Mouse (Mus musculus): Measurements from ENCODE around the gene Tppp3.

Tppp3 gene

DNA sequence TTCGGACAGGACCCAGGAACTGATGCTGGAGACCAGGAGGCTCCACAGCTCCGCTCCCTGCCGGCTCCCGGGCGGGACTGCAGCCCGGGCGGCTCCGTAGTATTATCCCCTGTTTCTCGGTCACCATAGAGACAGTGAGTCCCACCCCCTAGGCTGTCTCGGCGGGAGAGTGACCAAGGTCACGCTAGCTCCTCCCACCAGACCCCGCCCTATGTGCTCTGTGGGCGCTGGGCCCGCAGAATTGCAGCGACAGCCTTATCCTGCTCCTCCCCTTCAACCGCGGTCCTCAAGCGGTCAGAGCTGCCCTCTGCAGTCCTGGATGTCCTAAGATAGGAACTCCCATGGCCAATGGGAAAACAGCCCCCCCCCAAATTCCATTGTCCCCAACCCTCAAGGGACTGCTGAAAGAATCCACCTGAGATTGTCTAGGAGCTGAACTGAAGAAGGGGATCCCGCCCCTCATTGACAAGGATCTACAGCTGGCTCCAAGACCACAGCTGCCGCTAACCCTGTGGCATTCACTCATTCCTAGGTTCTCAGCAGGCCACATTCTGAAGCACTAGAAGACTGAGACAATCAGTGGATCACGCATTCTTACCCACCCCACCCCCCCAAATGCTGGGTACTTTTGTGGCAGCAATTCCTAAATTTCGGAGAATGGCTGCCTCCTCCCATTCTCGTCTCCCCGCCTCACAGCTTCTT, at the start of gene Tppp3:
Gene Tppp3, minus strand, starts transcription at position 213 of the 702 bp plus-strand sequence.
- peak; percentile 17 to 30 for DNase-seq

DNA sequence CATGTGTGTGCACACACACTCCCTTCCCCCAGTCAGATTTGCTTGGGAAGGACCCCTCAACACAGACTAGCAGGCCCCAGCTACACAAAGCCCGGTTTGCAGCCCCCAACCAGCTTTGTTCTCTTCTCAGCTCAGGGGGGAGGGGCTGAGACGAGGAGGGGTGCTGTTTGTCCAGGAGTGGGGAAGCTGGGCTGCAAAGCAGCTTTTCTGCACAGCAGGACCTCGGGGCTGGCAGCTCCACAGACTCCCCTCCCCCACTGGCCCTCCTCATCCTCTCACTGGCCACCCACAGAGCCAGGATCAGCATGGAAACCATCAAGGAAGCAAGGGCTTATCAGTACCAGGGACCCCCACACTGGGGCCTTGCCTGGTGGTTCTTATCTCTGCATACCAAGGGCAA, 49.7 kb upstream of the Tppp3 start:
- no peak for DNase-seq

DNA sequence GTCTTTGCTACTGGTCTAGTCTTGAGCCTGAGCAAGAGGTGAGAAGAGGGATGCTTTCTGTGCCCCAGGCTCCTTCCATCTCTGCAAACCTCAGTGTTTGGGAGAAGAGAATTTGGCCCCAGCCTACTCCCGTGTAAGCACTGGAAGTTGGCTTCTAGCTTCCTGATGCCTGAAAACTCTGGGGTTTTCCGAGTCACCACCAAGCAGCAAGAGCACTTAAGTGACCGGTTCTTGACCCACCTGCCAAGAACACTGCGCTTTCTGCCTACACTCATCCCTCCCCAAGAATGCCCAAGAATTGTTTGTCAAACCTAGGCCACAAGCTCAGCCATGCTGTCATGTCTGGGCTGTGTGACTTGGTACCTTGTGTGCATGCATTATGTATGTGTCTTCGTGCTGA, 49.2 kb upstream of the Tppp3 start:
- DNase-seq: no peak

DNA sequence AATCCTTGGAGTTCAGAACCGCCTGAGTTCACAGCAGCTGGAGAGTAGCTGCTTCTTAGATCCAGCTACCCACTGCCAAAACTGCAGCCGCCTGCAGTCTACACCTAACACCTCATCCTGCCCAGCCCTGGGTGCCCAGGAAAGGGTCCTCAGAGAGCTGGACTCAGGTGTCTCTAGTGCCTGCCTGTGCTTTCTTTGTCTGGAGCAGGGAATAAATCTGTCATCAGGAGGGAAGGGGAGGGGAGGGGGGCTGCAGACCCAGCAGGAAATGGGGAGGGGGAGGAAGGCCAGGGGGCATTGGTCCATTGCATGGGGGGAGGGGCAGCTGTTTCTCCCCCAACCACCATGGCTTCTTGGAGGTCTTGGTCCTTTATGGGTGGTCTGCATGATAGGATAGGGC, 48.3 kb upstream of the Tppp3 start:
- no peak for DNase-seq

DNA sequence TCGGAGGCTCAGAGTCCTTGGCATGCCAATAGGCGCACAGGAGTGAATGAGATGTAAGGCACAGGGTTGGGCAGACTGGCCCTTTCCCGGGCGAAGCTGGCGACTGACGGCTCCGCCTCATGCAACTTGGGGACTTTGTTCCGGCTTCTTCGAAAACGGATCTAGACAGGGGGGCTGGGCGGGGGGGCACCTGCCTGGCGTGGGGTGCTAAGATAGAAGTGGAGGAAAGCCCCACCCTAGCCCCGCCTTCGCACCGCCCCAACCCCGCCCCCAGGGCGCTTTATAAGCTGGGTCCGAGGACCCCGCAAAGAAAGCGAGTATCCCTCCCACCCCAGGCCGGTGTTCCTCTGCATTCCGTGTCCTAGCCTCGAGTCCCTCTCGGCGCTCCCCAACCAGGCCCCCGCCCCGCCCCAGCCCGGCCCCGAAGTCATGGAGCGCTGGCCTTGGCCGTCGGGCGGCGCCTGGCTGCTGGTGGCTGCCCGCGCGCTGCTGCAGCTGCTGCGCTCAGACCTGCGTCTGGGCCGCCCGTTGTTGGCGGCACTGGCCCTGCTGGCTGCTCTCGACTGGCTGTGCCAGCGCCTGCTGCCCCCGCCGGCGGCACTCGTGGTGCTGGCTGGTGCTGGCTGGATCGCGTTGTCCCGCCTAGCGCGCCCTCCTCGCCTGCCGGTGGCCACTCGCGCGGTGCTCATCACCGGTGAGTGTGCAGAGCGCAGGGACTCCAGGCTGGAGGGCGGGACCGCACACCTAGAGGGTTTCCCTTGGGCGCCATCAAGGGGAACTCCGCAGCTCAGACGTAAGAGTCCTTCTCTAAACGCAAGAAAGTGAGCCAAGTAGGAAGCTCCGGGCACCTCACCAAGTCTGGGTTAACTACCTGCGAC, 47.3 kb upstream of the Tppp3 start, which contains the start of gene Hsd11b2:
Gene Hsd11b2, plus strand, starts transcription at position 320 of the 878 bp plus-strand sequence.
- peak; percentile 45 to 55 for DNase-seq

DNA sequence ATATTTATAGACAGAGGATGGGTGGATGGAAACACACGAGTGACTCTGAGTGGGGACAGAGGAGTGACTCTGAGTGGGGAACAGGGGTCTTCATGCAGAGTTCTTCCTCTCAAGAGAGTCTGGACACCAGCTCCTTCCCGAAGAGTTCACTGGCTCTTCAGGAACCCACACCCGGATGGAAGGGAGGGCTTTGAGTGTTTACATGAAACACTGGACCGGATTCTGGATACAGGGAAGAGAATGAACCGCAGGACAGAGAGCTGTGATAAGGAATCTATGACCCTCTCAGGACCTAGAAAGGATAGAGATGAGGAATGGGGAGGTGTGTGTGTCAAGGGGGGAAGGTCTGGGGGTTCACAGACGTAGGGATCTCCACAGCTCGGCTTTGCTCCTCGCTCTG, 46.0 kb upstream of the Tppp3 start:
- no peak for DNase-seq

DNA sequence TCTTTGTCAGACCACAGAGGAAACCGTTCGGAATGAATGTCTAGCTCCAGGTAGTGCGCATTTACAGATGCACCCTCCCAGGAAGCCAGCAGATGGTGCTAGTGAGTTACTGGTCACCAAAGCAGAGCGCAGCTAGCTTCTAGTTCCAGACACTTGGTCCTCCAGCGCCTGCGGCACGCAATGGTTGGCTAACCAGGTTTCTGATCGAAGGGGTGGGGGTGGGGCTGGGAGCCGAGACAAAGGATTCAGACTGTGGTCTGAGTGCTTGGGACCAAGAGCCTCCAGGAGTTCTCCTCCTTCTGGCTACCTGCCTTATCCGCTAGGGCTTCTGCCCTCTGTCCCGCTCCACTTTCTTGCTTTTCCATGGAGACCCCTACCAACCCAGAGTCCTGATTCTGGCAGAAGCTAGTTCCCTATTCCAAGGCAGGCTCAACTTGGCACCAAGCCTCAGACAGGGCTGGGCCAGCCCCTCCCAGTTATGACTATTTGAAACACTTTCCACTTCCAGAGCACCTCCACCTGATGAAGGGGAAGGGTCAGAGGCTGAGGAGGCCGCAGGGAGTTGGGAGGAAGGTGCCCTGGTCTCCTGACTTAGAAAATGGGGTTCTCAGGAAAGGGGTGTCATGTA, 44.8 kb upstream of the Tppp3 start:
- DNase-seq: peak; percentile 60 to 66

DNA sequence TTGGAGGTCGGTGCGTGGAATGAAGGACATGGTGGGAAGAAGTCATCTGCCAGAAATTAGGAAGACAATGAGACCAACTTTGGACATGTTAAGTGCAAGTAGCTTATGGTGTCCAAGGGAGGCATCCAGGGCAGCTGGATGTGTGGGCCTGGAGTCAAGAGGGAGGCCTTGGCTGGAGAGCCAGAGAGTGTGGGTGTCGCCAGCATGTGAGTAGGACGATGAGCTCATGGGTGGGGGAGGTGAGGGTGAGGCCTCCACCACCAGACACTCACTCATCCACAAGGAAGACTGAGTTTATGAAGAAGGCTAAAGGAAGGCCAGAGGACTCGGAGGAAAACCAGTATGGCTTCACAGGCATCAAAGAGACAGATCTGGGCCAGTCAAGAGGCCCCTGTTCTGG, 43.3 kb upstream of the Tppp3 start:
- no peak for DNase-seq

DNA sequence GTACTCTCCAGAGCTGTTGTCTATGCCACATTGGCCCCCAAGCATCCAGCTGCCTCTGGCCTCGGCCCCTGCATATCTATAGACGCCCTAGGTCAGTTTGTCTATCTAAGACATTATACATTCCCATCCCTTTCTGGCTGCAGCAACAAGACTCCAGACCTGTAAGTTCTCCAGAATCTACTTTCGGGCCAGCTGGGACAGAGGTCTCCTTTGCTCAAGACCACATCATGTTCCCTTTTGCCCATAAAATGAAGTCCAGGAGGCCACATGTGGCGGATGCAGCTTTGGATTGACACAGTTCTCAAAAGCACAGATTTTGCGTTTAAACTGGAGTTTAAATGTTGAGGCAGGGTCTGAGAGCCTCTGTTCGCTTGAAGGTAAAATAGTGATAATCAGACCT, 42.9 kb upstream of the Tppp3 start:
- no peak for DNase-seq

DNA sequence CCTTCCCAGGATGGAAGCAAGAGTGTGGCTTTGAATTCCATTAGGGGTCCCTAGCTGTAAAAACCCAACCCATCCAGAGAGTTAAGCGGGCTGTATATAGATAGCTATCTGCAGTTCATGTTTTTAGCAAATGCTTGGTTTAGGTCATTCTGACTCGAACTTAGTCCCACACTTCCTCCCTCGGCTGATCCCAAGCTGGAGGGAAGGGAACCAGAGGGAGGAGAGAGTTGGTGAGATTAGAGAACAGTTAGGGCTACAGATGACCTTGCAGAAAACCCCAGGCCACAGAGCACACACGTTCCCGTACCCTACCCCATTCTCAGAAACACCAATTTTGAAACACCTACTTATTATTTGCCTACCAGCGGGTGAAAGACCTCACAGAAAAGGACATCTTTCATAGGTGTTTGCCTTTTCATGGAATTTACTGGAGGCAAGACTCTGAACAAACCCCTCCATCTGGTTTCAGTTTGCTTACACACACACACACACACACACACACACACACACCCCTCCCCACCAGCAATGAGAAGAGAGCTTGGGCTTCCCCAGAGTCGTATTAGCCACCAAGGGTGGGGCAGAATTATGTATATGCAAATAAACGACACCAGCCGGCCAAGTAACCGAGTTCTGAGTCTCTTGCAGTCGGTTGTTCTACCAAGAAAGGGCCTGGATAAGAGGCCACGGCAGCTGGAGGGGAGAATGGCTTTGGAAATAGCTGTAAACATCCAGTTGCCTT, 38.8 kb upstream of the Tppp3 start:
- no peak for DNase-seq

DNA sequence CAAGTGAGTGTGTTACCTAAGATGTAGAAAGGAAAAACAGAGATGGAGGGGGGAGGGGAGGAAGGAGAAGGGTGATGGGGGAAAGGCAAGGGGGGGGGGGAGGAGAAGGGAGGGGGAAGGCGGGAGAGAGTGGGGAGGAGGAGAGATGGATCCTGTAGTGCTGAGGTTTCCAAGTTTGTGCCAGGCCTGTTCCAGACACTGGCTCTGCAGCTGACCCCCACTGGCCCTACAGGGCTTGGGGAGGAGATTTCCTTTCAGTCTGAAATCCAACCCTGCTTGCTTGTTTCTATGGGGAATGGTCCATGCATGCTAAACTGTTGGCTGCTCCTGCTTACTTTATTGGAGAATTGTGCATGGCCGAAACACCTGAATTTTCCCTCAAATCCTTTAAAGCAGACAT, 37.4 kb upstream of the Tppp3 start:
- no peak for DNase-seq

DNA sequence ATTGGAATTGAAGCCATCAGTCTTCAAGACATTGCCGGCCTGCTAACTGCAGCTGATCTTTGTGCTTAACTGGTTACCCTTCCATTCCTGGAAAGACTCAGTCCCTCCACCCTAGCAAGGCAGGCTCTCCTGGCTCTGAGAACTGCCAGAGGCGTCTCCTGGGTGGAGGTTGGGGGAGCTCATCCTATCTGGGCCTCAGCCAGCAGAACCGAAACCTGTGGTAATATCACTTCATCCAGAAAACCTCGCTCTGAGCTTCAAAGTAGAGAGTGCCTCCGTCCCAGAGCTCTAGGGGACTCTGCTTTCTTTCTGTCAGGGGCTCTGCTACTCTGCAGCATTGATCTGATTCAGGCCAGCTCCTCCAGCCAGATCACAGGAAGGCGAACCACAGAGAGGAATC, 35.7 kb upstream of the Tppp3 start:
- no peak for DNase-seq

DNA sequence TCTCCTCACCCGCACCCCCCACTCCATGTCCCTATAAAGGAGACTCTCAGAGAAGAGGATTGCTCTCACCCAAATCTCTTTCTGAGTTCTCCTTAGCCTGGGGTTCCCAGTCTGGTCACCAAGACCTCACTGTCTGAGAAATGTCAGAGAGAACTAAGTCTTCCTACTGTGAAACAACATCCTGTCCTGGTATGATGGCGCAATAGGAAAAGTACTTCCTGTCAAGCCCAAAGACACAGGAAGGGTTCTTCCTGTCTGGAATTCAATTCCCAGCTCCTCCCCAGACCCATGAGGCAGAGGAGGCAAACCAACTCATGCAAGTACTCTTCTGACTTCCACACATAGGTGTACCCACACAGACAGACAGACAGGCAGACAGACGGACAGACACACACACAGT, 33.3 kb upstream of the Tppp3 start:
- DNase-seq: no peak

DNA sequence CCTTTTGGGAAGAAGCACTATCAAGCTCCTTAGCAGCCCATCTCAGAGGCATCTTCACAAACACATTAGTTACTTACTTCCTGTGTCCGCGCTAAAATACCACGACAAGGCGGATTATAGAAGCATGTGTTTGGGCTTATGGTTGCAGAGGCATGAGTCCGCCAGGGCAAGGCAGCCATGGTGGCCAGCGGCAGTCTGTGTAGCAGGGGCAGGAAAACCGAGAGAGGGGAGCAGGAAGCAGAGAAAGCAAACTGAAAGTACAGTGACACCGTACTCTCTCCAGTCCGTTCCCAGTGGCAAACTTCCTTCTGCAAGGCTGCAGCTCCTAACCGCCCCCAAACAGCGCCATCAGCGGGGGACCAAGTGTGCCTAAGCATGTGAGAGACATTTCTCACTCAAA, 28.5 kb upstream of the Tppp3 start:
- DNase-seq: no peak

DNA sequence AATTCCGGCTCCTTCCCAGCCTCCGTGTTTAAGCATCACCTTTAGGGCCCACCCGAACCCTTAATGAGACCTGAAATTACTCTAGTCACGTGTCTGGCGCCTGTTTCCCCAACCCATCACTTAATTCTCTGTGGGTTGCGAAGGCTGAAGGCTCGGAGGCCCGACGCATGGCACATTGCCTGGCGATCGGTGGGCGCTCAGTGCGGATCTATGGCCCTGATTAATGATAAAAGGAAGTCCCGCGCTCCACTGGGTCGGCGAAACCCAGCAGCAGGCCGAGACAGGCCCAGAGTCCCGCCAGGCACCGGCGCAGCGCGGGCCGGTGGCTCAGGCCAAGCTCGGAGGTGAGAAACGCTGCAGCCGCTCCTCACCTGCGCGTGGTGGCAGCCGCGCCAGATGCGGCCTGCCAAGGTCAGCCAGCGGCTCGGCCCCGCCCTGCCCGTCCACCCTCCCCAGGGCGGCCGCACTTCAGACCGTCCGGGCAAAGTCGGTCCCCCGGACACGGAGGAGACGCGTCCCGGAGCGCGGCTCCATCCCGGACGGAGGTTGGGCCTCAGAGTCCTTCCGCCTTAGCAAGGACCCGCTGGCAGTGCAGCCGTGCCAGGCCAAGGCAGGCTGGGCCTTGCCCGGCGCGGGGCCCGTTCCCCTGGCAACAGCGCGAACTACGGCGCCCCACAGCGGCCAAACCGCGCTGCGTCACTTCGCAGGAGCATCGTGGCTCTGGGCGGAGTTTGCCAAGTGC, 25.3 kb upstream of the Tppp3 start, which contains the start of gene Zdhhc1:
Gene Zdhhc1, minus strand, starts transcription at position 464 of the 742 bp plus-strand sequence.
- peak; percentile 83 to 84 for DNase-seq

DNA sequence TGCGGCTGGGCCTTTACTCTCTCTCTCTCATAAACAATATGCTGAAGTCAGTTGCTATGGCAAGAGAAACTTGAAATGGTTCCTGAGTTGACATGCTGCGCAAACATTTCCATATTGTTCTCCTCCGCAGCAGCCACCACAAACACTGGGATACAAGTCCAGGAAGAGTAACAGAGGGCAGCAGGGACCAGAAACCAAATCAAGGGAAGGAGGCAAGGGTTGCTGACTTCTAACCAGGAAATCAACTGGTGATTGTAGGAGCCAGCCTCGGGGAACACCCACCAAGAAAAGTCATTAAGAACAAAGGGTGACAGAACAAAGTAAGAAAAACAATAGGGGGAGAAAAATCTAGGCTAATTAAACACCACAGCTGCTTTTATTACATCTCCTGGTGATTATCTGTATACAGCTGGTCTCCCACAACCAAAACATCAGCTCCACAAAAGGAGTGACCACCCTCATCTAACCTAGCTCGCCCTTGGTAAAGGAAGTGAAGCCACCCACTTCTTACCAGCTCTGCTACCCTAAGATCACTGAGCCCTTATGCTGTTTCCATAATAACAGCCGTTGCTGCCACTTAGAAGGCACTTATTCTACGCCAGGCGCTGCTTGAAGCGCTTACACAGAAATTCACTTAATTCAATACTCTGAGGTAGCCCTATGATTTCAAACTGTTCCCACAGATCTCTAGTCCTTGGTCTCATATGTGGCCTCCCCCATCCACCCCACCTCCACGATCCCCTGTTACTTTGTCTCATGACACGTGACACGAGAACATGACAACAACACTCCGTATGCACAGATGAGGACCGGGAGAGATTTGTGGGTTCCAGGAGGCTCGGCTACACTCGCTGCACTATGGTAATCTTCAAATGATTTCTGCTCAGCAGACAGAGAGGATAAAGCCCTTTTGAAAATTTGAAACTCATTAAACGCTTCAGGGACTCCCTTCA, 24.3 kb upstream of the Tppp3 start:
- no peak for DNase-seq

DNA sequence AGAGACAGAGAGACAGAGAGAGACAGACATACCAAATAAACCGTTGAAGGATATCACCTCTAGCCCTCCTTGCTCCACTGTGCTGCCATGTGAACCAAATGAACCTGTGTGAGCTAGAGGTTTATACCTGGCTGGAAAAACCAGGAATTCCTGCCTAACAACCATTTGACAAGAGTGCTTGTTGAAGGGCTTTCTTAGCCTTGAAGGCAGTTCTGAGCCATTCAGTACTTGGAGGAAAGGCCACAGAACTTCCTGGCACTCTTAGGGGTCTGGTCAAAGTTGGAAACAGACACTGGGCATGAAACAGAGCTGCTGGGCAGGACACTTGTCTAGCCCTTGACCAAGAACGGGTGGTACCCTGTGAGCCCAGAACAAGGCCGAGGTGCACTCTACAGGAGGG, 23.2 kb upstream of the Tppp3 start:
- no peak for DNase-seq

DNA sequence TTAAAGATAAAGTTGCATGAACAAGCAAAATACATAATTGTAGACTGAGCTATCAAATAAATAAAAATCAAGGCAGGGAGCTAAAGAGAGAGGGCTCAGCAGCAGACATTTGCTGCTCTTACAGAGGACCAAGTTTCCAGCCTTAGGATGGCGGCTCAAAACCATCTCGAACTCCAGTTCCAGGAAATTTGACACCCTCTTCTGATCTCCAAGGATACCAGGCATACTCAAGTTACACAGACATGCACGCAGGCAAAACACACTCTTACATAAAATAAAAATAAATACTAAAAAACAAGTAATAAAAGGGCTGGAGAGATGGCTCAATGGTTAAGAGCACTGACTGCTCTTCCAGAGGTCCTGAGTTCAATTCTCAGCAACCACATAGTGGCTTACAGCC, 22.2 kb upstream of the Tppp3 start:
- no peak for DNase-seq

DNA sequence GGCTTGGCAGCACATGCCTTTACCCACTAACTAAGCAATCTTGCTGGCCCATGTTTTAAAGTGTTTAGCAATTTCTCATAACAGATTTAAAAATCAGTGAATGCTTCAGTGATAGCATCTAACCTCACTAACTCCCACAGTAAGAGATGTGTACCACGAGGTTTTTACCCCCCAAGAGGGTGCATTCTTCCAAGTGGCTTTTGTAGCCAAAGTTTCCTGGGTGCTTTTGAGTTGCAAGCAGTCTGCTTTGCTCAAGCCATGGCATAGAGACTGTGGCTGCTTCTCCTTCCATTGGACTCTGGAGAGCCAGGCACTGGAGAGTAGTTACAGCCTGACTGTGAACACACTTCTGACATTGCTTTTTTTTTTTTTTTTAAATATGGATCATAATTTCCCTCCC, 18.0 kb upstream of the Tppp3 start:
- no peak for DNase-seq

DNA sequence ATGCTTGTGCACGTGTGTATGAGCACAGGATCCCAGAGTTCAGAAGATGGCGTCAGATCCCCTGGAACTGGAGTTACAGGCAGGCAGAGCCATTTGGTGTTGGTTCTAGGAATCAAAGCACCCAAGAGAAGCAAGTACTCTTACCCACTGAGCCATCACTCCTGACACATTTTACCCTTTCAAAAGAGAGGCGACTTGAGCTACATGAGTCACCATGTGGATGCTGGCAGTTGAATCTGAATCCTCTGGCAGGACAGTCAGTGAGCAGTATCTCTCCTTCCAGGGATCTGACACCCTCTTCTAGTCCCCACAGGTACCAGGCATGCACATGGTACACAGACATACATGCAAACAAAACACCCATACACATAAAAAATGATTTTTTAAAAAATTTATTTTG, 16.8 kb upstream of the Tppp3 start:
- DNase-seq: no peak

DNA sequence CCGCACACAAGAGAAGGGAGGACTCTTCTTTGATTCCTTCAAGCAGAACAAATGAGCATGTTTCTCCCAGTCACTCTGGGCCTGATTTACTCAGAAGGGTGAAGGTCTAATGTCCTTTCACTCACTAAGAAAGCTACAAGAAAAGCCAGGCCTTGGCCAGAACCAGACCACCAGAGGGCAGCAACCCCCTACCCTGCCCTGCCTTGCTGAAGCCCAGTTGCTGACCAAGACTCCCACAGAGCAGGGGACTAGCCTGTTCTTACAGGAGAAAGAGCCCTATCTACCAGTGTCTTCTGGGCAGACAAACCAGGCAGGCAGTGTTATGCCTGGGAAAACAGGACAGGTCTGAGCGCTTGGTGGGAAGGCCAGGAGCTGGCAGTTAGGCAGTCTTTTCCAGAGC, 13.1 kb upstream of the Tppp3 start:
- peak; percentile 22 to 34 for DNase-seq
